Mouse (Mus musculus) lung, adult 2 months (tissue): ENCODE results near the gene Gm20388. TPM values are rescaled to one million over a fixed set of nuclear protein-coding genes. Genes with fewer than 3 reads are reported as not detected.

ENCODE experiments used
- DNase-seq: peaks from one replicate; pipeline ENCODE4 v3.0.0; 2022
- H3K4me1 ChIP-seq: fragments of 200-500 bp; 2 replicates; pipeline ENCODE4 v1.6.1; 2011; ENCODE audit warnings: low read length; ENCODE audit not compliant: control insufficient read depth, insufficient read depth
- H3K4me3 ChIP-seq: fragments of 200-500 bp; replicated peaks from 2 replicates; pipeline ENCODE3; 2011; ENCODE audit warnings: low read depth, mild to moderate bottlenecking, control low read depth, low read length; ENCODE audit errors: extremely low read depth
- CTCF ChIP-seq: fragments of 200-500 bp; IDR thresholded peaks from 2 replicates; pipeline ENCODE4 v1.5.1; 2011; ENCODE audit warnings: mild to moderate bottlenecking, low read length, control low read depth; ENCODE audit not compliant: insufficient read depth
- POLR2A ChIP-seq: fragments of 200-500 bp; IDR thresholded peaks from 2 replicates; pipeline ENCODE4 v1.6.1; 2011; ENCODE audit warnings: low read depth, mild to moderate bottlenecking, control low read depth, low read length, borderline replicate concordance; ENCODE audit errors: extremely low read depth
- WGBS: fragments of 180-500 bp; shearing (Covaris S2); methylation state at CpG from one replicate; pipeline ENCODE4 v1.1.7; 2018; 5-methylcytosine and 5-hydroxymethylcytosine counted together
- polyA plus RNA-seq: library from polyadenylated mRNA; depleted of rRNA; stranded (reverse); fragments of >200 nt; gene quantifications from 2 replicates; pipeline ENCODE4 v1.2.3, GENCODE M21; 2012

Gene Gm20388
- polyA plus RNA-seq, 1 experiment: 67.8 TPM

DNA sequence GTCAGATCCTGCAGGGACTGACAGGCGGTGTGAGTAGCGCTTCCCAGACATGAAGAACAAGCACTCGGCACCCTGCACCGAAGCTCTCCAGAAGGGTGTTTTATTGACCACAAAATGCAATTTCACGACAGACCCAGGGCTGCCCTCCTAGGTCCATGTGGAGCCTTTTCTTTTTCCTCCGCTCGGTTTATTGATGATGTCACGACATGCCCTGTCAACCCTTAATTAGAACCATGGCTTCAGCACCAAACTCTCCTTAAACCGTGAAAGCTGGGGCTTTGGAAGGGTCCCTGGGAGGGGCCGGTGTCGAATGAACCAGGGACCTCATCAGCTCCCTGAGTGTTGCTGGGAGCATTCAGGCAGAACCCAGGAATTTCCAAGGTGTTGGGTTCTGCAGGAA, 1340.4 kb downstream of the Gm20388 start:
- WGBS: 45% methylated on average over 11 of the region's 11 CpGs
- Histone ChIP-seq H3K4me3 (no peak overlapping the region), H3K4me1 (no peaks in the 10 kb centered on the region)
- TF ChIP-seq CTCF (no peak), POLR2A (no peak)
- no peak for DNase-seq

DNA sequence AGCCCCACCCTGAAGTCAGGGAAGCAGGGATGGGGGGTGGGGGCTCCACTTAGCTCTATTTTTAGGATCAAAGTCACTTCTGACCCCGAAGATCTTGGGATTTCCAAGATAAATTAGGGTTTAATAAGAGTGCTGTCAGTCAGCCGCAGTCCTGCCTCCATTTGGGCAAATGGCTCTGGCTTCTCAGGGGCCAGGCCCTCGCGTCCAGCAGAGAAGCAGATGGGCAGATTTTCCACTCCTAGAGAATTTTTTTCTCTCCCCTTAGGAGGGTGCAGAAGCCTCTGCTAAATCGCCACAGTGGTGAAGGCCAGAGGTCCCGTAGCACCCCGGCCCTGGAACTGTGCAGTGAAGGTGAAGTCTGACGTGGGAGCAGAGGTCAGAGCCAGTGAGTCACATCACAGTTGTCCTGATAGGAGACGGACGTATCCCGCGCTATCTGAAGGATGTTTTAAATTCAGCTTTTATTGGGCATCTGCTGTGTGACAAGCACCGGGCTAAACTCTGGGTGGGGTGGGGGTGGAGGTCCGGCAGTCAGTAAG, 1345.2 kb downstream of the Gm20388 start:
- TF ChIP-seq CTCF (no peak), POLR2A (no peak)
- 60% methylated on average over 14 of the region's 14 CpGs for WGBS
- no peaks in the 10 kb centered on the region for H3K4me1 ChIP-seq
- no peak overlapping the region for H3K4me3 ChIP-seq
- DNase-seq: no peak

DNA sequence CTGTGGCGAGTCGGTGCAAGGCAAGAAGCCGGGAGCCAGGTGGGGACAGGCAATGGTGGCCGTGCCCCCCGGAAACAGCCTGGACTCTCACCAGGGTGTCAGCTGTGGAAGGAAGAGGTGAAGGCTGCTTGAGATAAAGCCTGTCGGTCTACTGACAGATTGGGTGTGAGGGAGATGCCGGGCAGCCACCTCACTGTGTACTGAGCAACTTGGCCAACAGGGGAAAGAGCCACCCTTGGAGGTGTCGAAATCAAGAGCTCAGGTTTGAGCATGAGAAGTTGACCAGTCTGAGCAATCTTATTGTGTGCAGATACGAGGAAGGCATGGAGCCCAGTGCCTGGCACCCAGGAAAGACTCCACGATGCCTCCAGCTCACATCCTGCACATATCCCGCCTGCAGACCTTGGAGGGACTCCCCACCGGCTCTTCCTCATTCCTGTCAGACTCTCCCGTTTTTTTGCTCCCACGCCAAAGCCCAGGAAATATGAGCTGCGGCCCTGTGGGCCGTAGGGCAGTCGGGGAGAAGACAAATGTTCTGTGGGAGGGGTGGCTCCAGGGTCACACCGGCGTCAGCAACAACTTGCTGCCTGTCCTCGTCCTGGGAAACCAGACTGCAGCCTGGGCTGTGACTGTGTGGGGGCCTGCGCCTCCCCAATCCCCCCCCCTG, 1347.6 kb downstream of the Gm20388 start:
- Histone ChIP-seq H3K4me1 (peaks cover 11% of the 10 kb centered on the region; the same call in 1 of the 2 replicates), H3K4me3 (no peak overlapping the region)
- no peak for DNase-seq
- no peak for TF ChIP-seq CTCF
- TF ChIP-seq POLR2A: no peak
- 23% methylated on average over 21 of the region's 21 CpGs for WGBS

DNA sequence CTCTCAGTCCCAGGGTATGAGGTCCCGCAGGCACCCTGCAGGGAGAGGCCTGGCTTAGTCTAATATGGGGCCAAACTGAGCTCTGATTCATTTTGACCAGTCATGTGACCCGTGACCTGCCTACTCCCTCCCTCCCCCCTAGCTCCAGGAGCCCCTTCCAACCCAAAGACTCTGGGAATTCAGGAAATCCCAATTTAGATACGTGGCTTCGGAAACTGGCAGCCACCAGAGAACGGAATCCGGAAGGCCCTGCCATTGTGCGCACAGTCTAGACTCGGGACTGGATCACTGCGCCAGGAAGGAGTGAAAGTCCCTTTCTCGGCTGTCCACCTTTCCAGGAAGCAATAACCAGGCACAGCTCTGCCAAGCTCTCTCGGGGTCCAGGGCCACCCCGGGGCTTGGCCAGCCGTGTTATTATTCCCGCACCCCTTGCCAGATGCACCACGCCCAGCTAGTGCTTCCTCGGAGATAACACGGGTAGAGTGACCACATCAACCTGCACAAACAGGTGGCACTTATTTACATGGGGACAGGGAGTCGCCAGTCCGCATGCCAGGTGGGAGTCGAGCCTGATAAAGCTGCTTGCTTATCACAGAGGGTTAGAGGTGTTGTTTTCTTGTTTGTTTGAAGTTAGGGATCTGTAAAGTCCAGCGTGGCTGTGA, 1352.2 kb downstream of the Gm20388 start:
- Histone ChIP-seq H3K4me3 (no peak overlapping the region), H3K4me1 (peaks cover 12% of the 10 kb centered on the region; the same call in 1 of the 2 replicates)
- no peak for TF ChIP-seq CTCF
- no peak; the same call in 1 of the 2 replicates for TF ChIP-seq POLR2A
- peak; percentile 46 for DNase-seq
- 24% methylated on average over 21 of the region's 21 CpGs for WGBS

DNA sequence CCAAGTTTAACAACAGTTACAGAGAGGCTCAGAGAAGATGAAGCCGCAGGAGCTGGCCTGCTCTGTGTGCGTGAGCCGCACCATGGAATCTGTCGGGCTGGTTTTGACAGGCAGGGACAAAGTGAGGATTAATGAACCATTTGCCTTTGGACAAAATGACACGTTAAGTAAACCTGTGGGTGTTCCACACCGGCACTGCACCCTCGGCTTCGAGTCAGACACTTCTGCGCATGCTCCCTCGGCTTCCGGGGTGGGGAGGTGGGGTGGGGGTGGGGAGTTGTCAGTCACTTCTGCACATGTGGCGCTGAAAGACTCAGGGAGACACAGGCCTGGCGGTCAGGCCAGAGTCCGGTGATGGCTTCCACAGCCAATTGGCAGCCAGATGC, 1352.7 kb downstream of the Gm20388 start:
- WGBS: 28% methylated on average over 14 of the region's 14 CpGs
- DNase-seq: peak; percentile 20
- no peak overlapping the region for H3K4me3 ChIP-seq

DNA sequence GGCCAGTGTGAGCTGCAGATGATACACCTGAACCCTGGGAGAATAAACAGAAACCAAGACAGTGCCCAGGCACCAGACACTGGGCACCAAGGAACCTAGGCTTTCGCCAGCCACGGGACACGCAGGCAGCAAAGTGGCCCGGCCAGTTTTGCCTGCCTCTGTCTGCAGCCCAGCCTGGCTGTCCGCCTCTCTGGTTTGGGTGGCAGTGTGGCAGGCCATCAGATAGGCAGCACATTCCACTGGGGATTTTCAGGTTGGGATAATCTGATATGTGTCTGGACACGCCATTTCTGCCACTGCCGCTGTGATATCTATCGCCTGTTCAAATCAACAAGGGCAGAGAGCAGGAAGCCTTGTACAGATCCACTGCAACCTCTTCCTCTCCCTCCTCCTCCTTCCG, 1353.6 kb downstream of the Gm20388 start:
- TF ChIP-seq POLR2A (no peak), CTCF (no peak)
- Histone ChIP-seq H3K4me1 (peaks cover 12% of the 10 kb centered on the region; the same call in 1 of the 2 replicates), H3K4me3 (no peak overlapping the region)
- no peak for DNase-seq
- WGBS: 57% methylated on average over 9 of the region's 9 CpGs

More for the DNA sequence above, 1352.7 kb downstream of the Gm20388 start:
- TF ChIP-seq POLR2A: no peak
- TF ChIP-seq CTCF: no peak
- H3K4me1 ChIP-seq: peaks cover 12% of the 10 kb centered on the region; the same call in 1 of the 2 replicates

DNA sequence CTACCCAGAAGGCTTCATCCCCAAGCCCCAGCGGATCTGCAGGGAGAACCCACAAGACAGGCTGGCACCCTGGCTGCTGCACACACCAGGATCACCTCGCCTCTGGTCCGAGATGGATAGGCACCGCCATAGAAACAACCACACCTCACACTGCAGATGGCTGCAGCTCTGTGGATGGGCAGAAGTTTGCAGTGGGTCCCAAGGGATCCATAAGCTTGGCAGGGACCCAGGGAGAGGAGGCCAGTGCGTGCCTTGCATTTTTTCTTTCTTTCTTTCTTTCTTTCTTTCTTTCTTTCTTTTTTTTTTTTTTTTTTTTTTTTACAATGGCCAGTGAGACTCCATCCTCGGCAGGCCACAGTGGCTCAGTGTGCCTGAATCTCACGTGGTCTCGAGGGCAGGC, 1360.9 kb downstream of the Gm20388 start:
- Histone ChIP-seq H3K4me3 (no peak overlapping the region), H3K4me1 (no peaks in the 10 kb centered on the region)
- TF ChIP-seq CTCF: no peak
- TF ChIP-seq POLR2A: no peak
- no peak for DNase-seq
- WGBS: 82% methylated on average over 8 of the region's 8 CpGs

DNA sequence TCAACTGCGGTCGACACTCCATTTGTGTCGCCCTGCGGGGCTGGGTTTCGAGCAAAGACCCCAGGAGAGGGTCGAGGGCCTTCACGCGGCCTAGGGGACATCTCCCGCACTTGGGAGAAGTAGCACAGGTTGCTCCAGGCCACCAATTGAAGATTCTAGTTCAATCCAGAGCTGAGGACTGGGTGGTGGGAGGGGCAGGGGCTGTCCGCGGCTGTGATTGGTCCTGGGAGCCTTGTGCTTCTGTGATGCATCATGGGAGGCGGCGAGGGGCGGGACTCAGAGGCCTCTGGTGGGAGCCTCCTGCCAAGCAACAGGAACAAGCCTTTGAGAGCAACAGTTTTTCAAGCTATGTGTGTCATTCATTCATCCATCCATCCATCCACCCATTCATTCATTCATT, 1362.6 kb downstream of the Gm20388 start:
- WGBS: 53% methylated on average over 14 of the region's 14 CpGs
- no peak overlapping the region for H3K4me3 ChIP-seq
- no peaks in the 10 kb centered on the region for H3K4me1 ChIP-seq
- TF ChIP-seq POLR2A (no peak), CTCF (no peak)
- DNase-seq: no peak

DNA sequence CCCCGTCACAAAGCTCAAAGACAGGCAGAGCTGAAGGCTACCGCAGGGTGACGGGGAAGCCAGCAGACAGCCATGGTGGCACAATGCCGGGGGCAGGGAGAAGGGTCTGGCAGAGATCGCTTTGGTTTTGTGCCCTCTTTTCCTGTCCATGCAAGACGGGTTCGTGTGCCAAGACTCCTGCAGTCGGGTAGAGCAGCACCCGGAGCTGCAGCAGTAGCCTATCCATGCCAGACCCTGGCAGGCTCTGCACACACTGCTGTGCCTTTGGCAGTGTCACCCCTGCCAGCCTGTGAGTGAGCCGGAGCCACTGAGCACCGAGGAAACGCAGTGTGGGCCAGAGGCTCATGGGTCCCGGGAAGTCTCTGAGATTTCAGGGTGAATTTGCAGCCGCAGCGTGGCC, 1363.0 kb downstream of the Gm20388 start:
- no peak overlapping the region for H3K4me3 ChIP-seq
- H3K4me1 ChIP-seq: no peaks in the 10 kb centered on the region
- DNase-seq: no peak
- 71% methylated on average over 15 of the region's 15 CpGs for WGBS
- TF ChIP-seq CTCF: no peak
- TF ChIP-seq POLR2A: no peak
